Mouse (Mus musculus) thymus, postnatal 14 days (tissue): ENCODE data around the gene Amn.

Experiments used
- DNase-seq: peaks from one replicate; pipeline ENCODE4 v3.0.0; 2021

The Amn gene

GRCm38 (mm10) chr12:111325744-111326424 is 55.0 kb downstream of the Amn start:
- no peak for DNase-seq
